Mouse (Mus musculus): ENCODE measurements at regions not wholly inside any gene's neighbourhood (a gene's known extent, or its start where the extent isn't known, plus 50 kb on each side); places are given as distances from the start of the nearest gene placed in this dataset.

- no peak for TF ChIP-seq CTCF (IDR thresholded peaks at IDR 0.05; ENCODE audit: low read depth, low read length)
- TF ChIP-seq POLR2A (IDR thresholded peaks at IDR 0.05; ENCODE audit: extremely low read depth, insufficient read depth, low read length): no peak
Measured at GRCm38 (mm10) chr11:29072231-29072630, 58.3 kb upstream of the Pnpt1 start.

Data from liver, adult 2 months (tissue).